Mouse (Mus musculus): Measurements from ENCODE around the gene Pdcd11. TPM values are rescaled to one million over a fixed set of nuclear protein-coding genes. Genes with fewer than 3 reads are reported as not detected.

Gene Pdcd11
- 6.1 and 6.3 TPM in 2 replicates for polyA plus RNA-seq (2014; fragmentation: Nextera tagmentation; extraction: Ambion mirVana)

DNA sequence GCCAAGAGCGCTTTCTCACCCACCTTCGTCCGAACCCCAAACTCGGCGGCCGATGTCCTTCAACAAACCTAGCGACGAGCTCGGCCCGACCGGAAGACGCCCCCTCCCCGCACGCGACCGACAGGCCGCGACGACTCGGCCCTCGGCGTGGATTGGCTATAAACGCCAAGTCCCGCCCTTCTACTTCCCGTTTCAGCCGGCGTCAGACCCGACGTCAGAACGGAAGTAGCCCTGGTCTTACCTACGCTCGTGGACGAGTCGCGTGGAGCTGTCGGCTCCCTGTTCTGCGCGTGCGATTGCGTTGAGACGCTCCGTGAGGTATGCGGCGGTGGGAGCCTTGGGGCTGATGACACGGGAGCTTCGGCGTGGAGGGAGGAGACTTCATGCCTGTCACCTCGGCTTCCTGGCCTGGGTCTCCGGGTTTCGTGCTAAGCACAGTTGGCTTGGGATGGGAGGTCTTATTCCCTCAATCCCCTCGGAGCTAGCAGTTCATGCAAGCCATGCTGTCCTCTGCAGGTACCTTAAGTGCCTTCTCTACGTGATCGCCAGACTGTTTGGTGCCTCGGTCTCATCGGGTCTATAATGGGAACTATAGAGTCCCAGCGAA, at the start of gene Pdcd11, which contains the start of gene Usmg5:
Gene Pdcd11, plus strand, starts transcription at position 219 of the 607 bp plus-strand sequence.
Gene Usmg5, minus strand, starts transcription at position 98 of the 607 bp plus-strand sequence.
- peak within 1 kb of the TSS; percentile 99 for H3K9ac ChIP-seq (ENCODE audit: low read depth, low read length)
- WGBS (ENCODE audit: insufficient replicate concordance): under 1% methylated on average over 56 of the region's 56 CpGs
- H3K36me3 ChIP-seq (ENCODE audit: control insufficient read depth, insufficient read depth, low read length): peaks cover 8% of the 10 kb centered on the region
- no peaks in the 10 kb centered on the region for H3K27me3 ChIP-seq (ENCODE audit: control insufficient read depth, insufficient read depth, low read length)
- H3K4me3 ChIP-seq (ENCODE audit: low read depth, low read length): peak within 1 kb of the TSS; percentile 96
- H3K4me1 ChIP-seq (ENCODE audit: control insufficient read depth, insufficient read depth, low read length): peaks cover 20% of the 10 kb centered on the region
- H3K27ac ChIP-seq (ENCODE audit: low read depth, low read length): peak within 1 kb of the TSS; percentile 89
- H3K9me3 ChIP-seq (replicated peaks; ENCODE audit: control insufficient read depth, low read length): no peaks in the 10 kb centered on the region
- peak; percentile 96 for ATAC-seq (replicated peaks; ENCODE audit: insufficient number of reproducible peaks, low FRiP score, low TSS enrichment)
- peak within 1 kb of the TSS; percentile 94 for H3K4me2 ChIP-seq

DNA sequence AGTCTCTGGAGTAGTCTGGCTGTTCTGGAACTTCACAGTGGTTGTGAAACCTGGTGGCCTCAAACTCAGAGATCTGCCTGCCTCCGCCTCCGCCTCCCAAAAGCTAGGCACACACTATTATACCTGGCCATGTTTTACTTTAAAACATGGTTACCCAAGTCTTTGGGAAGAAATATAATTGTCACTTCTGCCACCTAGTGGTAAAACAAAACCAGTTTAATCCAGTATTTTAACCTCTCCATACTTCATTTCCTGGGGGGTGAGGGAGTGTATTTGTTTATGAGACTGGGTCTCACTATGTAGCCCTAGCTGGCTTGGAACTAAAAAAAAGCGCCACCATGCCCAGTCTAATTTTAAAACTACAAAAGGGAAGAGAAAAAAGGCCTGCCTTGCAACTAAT, 47.0 kb upstream of the Pdcd11 start:
- no peak overlapping the region for H3K4me2 ChIP-seq
- H3K4me1 ChIP-seq (ENCODE audit: control insufficient read depth, insufficient read depth, low read length): no peaks in the 10 kb centered on the region
- H3K27me3 ChIP-seq (ENCODE audit: control insufficient read depth, insufficient read depth, low read length): no peaks in the 10 kb centered on the region
- H3K36me3 ChIP-seq (ENCODE audit: control insufficient read depth, insufficient read depth, low read length): peaks cover 10% of the 10 kb centered on the region
- no peak overlapping the region for H3K9ac ChIP-seq (ENCODE audit: low read depth, low read length)
- H3K27ac ChIP-seq (ENCODE audit: low read depth, low read length): no peak overlapping the region
- no peaks in the 10 kb centered on the region for H3K9me3 ChIP-seq (replicated peaks; ENCODE audit: control insufficient read depth, low read length)
- 82% methylated on average over 3 of the region's 3 CpGs for WGBS (ENCODE audit: insufficient replicate concordance)
- no peak overlapping the region for H3K4me3 ChIP-seq (ENCODE audit: low read depth, low read length)
- no peak for ATAC-seq (replicated peaks; ENCODE audit: insufficient number of reproducible peaks, low FRiP score, low TSS enrichment)

DNA sequence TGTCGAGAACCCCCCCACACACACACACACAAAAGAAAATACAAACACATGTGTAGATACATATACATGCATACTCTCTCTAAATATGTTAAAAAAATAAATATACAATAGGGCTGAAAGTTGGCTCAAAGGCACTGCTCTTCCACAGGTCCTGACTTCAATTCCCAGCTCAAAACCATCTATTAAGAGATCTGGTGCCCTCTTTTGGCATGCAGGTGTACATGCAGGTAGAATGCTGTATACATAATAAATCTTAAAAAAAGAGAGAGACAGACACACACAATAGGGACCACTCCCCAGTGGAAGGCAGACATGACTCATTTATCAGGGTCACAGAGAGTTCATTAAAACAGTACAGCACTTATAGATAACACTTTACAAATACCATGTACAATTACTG, 44.2 kb upstream of the Pdcd11 start:
- H3K9ac ChIP-seq (ENCODE audit: low read depth, low read length): no peak overlapping the region
- H3K4me3 ChIP-seq (ENCODE audit: low read depth, low read length): no peak overlapping the region
- peaks cover 6% of the 10 kb centered on the region; the same call in 1 of the 2 replicates for H3K36me3 ChIP-seq (ENCODE audit: control insufficient read depth, insufficient read depth, low read length)
- peaks cover 3% of the 10 kb centered on the region; the same call in 1 of the 2 replicates for H3K4me1 ChIP-seq (ENCODE audit: control insufficient read depth, insufficient read depth, low read length)
- 100% methylated on average over 1 of the region's 1 CpGs for WGBS (ENCODE audit: insufficient replicate concordance)
- no peak for ATAC-seq (replicated peaks; ENCODE audit: insufficient number of reproducible peaks, low FRiP score, low TSS enrichment)
- H3K27ac ChIP-seq (ENCODE audit: low read depth, low read length): no peak overlapping the region
- H3K4me2 ChIP-seq: no peak overlapping the region
- H3K27me3 ChIP-seq (ENCODE audit: control insufficient read depth, insufficient read depth, low read length): no peaks in the 10 kb centered on the region
- H3K9me3 ChIP-seq (replicated peaks; ENCODE audit: control insufficient read depth, low read length): no peaks in the 10 kb centered on the region

DNA sequence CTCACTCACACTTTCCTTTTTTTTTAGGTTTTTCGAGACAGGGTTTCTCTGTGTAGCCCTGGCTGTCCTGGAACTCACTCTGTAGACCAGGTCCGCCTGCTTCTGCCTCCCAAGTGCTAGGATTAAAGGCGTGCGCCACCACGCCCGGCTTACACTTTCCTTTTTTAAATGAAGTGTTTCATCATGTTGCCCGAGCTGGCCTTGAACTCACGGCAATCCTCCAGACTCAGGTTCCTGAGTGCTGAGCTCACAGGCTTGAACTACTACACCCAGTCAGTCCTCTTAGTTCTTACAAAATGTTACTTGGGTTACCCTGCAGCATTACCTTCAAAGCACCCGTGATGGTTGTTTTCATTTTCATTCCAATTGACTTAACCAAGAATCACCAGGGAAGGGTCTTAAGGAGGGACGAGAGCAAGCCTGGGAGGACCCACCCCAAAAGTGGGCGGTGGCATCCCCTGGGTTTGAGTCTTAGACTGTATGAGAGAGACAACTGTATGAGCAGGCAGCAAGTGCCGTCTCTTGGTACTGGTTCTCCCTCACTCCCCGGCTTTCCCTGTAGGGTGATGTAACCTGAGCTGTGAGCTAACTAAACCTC, 43.2 kb upstream of the Pdcd11 start:
- H3K9ac ChIP-seq (ENCODE audit: low read depth, low read length): no peak overlapping the region
- H3K27ac ChIP-seq (ENCODE audit: low read depth, low read length): no peak overlapping the region
- peaks cover 6% of the 10 kb centered on the region; the same call in 1 of the 2 replicates for H3K36me3 ChIP-seq (ENCODE audit: control insufficient read depth, insufficient read depth, low read length)
- no peak for ATAC-seq (replicated peaks; ENCODE audit: insufficient number of reproducible peaks, low FRiP score, low TSS enrichment)
- 84% methylated on average over 13 of the region's 13 CpGs for WGBS (ENCODE audit: insufficient replicate concordance)
- H3K4me3 ChIP-seq (ENCODE audit: low read depth, low read length): no peak overlapping the region
- H3K27me3 ChIP-seq (ENCODE audit: control insufficient read depth, insufficient read depth, low read length): no peaks in the 10 kb centered on the region
- H3K9me3 ChIP-seq (replicated peaks; ENCODE audit: control insufficient read depth, low read length): no peaks in the 10 kb centered on the region
- H3K4me2 ChIP-seq: no peak overlapping the region
- H3K4me1 ChIP-seq (ENCODE audit: control insufficient read depth, insufficient read depth, low read length): peaks cover 3% of the 10 kb centered on the region; the same call in 1 of the 2 replicates

DNA sequence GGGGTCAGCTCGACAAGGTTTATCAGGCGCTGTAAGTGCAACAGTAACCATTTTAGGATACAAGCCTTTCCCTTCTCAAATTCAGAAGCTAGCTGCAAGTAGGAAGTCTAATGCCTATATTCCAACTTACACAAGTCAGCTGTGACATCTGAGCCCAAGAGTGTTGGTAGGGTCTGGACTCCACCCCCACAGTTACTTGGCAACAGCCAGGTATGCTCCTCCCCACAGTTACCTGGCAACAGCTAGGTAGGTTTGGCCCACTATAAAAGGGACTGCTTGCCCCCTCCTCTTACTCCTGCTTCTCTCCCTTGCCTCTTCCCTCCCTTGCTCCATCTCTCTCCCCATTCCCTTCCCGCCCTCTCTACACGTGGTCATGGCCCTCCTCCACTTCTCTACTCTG, 41.5 kb upstream of the Pdcd11 start:
- WGBS (ENCODE audit: insufficient replicate concordance): 65% methylated on average over 4 of the region's 4 CpGs
- no peak overlapping the region for H3K27ac ChIP-seq (ENCODE audit: low read depth, low read length)
- no peak overlapping the region for H3K4me2 ChIP-seq
- H3K9me3 ChIP-seq (replicated peaks; ENCODE audit: control insufficient read depth, low read length): no peaks in the 10 kb centered on the region
- no peak overlapping the region for H3K9ac ChIP-seq (ENCODE audit: low read depth, low read length)
- H3K27me3 ChIP-seq (ENCODE audit: control insufficient read depth, insufficient read depth, low read length): no peaks in the 10 kb centered on the region
- no peak overlapping the region for H3K4me3 ChIP-seq (ENCODE audit: low read depth, low read length)
- no peak for ATAC-seq (replicated peaks; ENCODE audit: insufficient number of reproducible peaks, low FRiP score, low TSS enrichment)
- H3K36me3 ChIP-seq (ENCODE audit: control insufficient read depth, insufficient read depth, low read length): peaks cover 6% of the 10 kb centered on the region; the same call in 1 of the 2 replicates
- H3K4me1 ChIP-seq (ENCODE audit: control insufficient read depth, insufficient read depth, low read length): peaks cover 3% of the 10 kb centered on the region; the same call in 1 of the 2 replicates

DNA sequence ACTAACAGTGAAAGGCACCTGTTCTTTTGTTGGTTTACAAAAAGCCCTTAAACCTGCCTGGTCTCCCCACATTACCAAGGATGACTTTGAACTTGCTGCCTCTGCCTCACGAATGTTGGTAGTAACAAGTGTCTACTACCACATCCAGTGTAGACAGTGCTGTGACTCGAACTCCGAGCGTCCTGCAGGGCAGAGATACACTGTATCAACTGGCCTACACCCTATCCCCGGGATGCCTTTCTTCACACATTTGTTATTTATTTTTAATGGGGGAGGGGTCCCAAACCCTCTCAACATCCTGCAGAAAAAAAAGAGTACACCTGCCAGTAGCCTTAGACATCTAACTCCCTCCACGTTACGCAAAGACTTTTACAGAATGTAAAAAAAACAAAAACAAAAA, 40.7 kb upstream of the Pdcd11 start:
- Histone ChIP-seq H3K27ac (ENCODE audit: low read depth, low read length) (no peak overlapping the region), H3K4me2 (peak overlapping the region; percentile 68), H3K9me3 (replicated peaks; ENCODE audit: control insufficient read depth, low read length) (no peaks in the 10 kb centered on the region), H3K27me3 (ENCODE audit: control insufficient read depth, insufficient read depth, low read length) (no peaks in the 10 kb centered on the region), H3K9ac (ENCODE audit: low read depth, low read length) (no peak overlapping the region; the same call in 1 of the 2 replicates), H3K4me3 (ENCODE audit: low read depth, low read length) (peak overlapping the region; percentile 59), H3K36me3 (ENCODE audit: control insufficient read depth, insufficient read depth, low read length) (peaks cover 6% of the 10 kb centered on the region; the same call in 1 of the 2 replicates), H3K4me1 (ENCODE audit: control insufficient read depth, insufficient read depth, low read length) (peaks cover 3% of the 10 kb centered on the region; the same call in 1 of the 2 replicates)
- ATAC-seq (replicated peaks; ENCODE audit: insufficient number of reproducible peaks, low FRiP score, low TSS enrichment): no peak
- 6% methylated on average over 7 of the region's 7 CpGs for WGBS (ENCODE audit: insufficient replicate concordance)

DNA sequence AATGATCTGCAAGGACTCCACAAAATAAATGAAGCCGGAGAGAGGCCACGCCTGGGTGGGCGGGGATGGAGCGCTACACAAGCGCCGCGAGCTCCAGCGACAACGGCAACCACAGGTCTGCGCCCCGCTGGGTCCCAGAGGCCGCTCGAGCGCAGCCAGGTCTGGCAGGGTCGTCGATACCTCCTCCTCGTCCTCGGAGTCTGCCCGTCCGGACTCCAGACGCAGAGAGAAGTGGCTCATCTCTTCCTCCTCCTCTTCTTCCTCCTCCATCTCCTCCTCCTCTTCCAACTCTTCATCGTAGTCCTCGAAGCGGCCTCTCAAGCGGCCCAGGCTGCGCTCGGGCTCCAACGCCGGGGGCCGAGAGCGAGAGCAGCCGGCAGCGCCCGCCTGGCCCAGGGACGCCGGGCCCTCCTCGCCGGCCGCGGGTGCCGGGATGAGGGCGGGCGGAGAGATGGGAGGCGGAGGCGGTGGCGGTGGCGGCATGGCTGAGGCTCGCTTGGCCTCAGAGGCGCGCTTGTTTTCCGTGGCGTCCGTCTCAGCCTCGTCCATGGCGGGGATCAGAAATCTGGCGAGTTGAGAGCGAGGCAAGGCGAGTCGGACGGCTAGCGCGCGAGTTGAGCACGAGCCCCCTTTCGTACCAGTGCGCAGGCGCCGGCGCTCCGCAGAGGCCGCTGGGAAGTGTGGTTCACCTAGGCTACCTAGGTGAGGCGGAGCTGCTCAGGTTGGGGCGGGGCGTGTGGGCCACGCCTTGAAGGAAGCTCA, 40.1 kb upstream of the Pdcd11 start, which contains the start of gene Pcgf6:
Gene Pcgf6, minus strand, starts transcription at position 636 of the 762 bp plus-strand sequence.
- under 1% methylated on average over 75 of the region's 75 CpGs for WGBS (ENCODE audit: insufficient replicate concordance)
- peak within 1 kb of the TSS; percentile 68 for H3K4me2 ChIP-seq
- peaks cover 6% of the 10 kb centered on the region; the same call in 1 of the 2 replicates for H3K36me3 ChIP-seq (ENCODE audit: control insufficient read depth, insufficient read depth, low read length)
- H3K4me3 ChIP-seq (ENCODE audit: low read depth, low read length): peak within 1 kb of the TSS; percentile 59
- peak; percentile 76 for ATAC-seq (replicated peaks; ENCODE audit: insufficient number of reproducible peaks, low FRiP score, low TSS enrichment)
- H3K27me3 ChIP-seq (ENCODE audit: control insufficient read depth, insufficient read depth, low read length): no peaks in the 10 kb centered on the region
- H3K27ac ChIP-seq (ENCODE audit: low read depth, low read length): peak within 1 kb of the TSS; percentile 77
- peaks cover 3% of the 10 kb centered on the region; the same call in 1 of the 2 replicates for H3K4me1 ChIP-seq (ENCODE audit: control insufficient read depth, insufficient read depth, low read length)
- peak within 1 kb of the TSS; percentile 70 for H3K9ac ChIP-seq (ENCODE audit: low read depth, low read length)
- no peaks in the 10 kb centered on the region for H3K9me3 ChIP-seq (replicated peaks; ENCODE audit: control insufficient read depth, low read length)

DNA sequence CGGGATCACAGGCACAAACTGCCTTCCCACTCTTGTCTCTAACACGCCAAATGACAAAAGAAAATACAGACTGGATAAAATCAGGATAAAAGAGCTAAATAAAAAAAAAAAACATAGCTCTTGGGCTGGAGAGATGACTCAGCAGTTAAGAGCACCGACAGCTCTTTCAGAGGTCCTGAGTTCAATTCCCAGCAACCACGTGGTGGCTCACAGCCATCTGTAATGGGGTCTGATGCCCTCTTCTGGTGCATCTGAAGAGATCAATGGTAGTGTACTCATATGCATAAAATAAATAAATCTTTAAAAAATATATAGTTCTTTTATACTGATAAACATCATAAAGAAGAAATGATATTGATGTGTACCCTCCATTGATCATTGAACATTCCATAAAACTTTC, 37.6 kb upstream of the Pdcd11 start:
- no peaks in the 10 kb centered on the region for H3K9me3 ChIP-seq (replicated peaks; ENCODE audit: control insufficient read depth, low read length)
- no peak overlapping the region for H3K9ac ChIP-seq (ENCODE audit: low read depth, low read length)
- H3K4me3 ChIP-seq (ENCODE audit: low read depth, low read length): no peak overlapping the region
- no peaks in the 10 kb centered on the region for H3K36me3 ChIP-seq (ENCODE audit: control insufficient read depth, insufficient read depth, low read length)
- no peak for ATAC-seq (replicated peaks; ENCODE audit: insufficient number of reproducible peaks, low FRiP score, low TSS enrichment)
- H3K4me1 ChIP-seq (ENCODE audit: control insufficient read depth, insufficient read depth, low read length): peaks cover 3% of the 10 kb centered on the region; the same call in 1 of the 2 replicates
- WGBS (ENCODE audit: insufficient replicate concordance): 81% methylated on average over 4 of the region's 4 CpGs
- H3K27me3 ChIP-seq (ENCODE audit: control insufficient read depth, insufficient read depth, low read length): no peaks in the 10 kb centered on the region
- H3K27ac ChIP-seq (ENCODE audit: low read depth, low read length): no peak overlapping the region
- no peak overlapping the region for H3K4me2 ChIP-seq

All from heart, embryonic 11.5 days (tissue).